8 mouse cellular contexts compared by ENCODE assay signal in genomic region chr13:64153083-64153682, GRCm38 (mm10). TPM values are rescaled to one million over a fixed set of nuclear protein-coding genes. Genes with fewer than 3 reads are reported as not detected.
DNase-seq lines count a peak whose midpoint lies in the region; ATAC-seq and TF ChIP-seq lines count a peak whose summit lies in the region.

Zfp367 (minus strand) TSS chr13:64153202.

- TF ChIP-seq POLR2A in heart, adult 2 months (IDR thresholded peaks at IDR 0.05; ENCODE audit: insufficient read depth, low read depth, low read length): no peak

- peak; percentile 99 for DNase-seq in 3T3-L1 (ENCODE audit: low read depth, low spot score)
- DNase-seq in adrenal gland, postnatal 4 days (ENCODE audit: low spot score in 2 of 2): peak; percentile 90 to 96
- peak; percentile 100 for DNase-seq in embryonic facial prominence, embryonic 14.5 days (ENCODE audit: low spot score)
- peak; percentile 97 to 99 for DNase-seq in heart, adult 2 months
- peak; percentile 98 to 99 for DNase-seq in kidney, adult 8-10 months
- peak; percentile 95 to 98 for DNase-seq in spleen, postnatal 10 days (ENCODE audit: low spot score in 2 of 2)

- peak within 1 kb of the TSS; percentile 90 for H3K27ac ChIP-seq in embryonic facial prominence, embryonic 14.5 days (replicated peaks; ENCODE audit: low read depth, low read length)
- H3K27ac ChIP-seq in heart, adult 2 months: peak within 1 kb of the TSS; percentile 75
- peak within 1 kb of the TSS; percentile 80 for H3K27ac ChIP-seq in limb, embryonic 13.5 days
- H3K27ac ChIP-seq in midbrain, embryonic 16.5 days (ENCODE audit: low read length): peak within 1 kb of the TSS; percentile 48; the same call in 1 of the 2 replicates

- no peaks in the 10 kb centered on the region for H3K79me2 ChIP-seq in heart, adult 2 months (replicated peaks; ENCODE audit: control insufficient read depth, insufficient read depth, low read length)

- WGBS in embryonic facial prominence, embryonic 14.5 days: 0% methylated on average over 22 of the region's 56 CpGs
- under 1% methylated on average over 56 of the region's 56 CpGs for whole genome bisulfite sequencing in heart, adult 2 months
- WGBS in limb, embryonic 13.5 days: under 1% methylated on average over 56 of the region's 56 CpGs
- 0% methylated on average over 46 of the region's 56 CpGs for WGBS in midbrain, embryonic 16.5 days

- no peak for TF ChIP-seq CTCF in heart, adult 2 months (IDR thresholded peaks at IDR 0.05)

- peak within 1 kb of the TSS; percentile 86 for H3K4me2 ChIP-seq in embryonic facial prominence, embryonic 14.5 days (ENCODE audit: low read depth, low read length)
- peak within 1 kb of the TSS; percentile 89 for H3K4me2 ChIP-seq in limb, embryonic 13.5 days (replicated peaks)
- H3K4me2 ChIP-seq in midbrain, embryonic 16.5 days (ENCODE audit: low read length): peak within 1 kb of the TSS; percentile 88

- peak; percentile 96 for ATAC-seq in embryonic facial prominence, embryonic 14.5 days (ENCODE audit: low read depth)
- peak; percentile 96 for ATAC-seq in limb, embryonic 13.5 days (ENCODE audit: low FRiP score, low read depth)
- peak; percentile 99 for ATAC-seq in midbrain, embryonic 16.5 days

- H3K9ac ChIP-seq in embryonic facial prominence, embryonic 14.5 days (ENCODE audit: low read depth, low read length): peak within 1 kb of the TSS; percentile 79
- peak within 1 kb of the TSS; percentile 58 for H3K9ac ChIP-seq in heart, adult 2 months (ENCODE audit: low read depth, low read length)
- peak within 1 kb of the TSS; percentile 83 for H3K9ac ChIP-seq in limb, embryonic 13.5 days
- H3K9ac ChIP-seq in midbrain, embryonic 16.5 days (ENCODE audit: low read depth, low read length): peak within 1 kb of the TSS; percentile 59

- intact Hi-C loops in heart, adult 2 months (cut with DNase I): loop anchor here (1.0 to 10.0 kb wide), 3 partner anchors 8 to 1188 kb away; partner anchors contain the start of genes 2010111I01Rik, Ercc6l2 and Habp4

- H3K9me3 ChIP-seq in embryonic facial prominence, embryonic 14.5 days (ENCODE audit: control insufficient read depth, low read length): no peaks in the 10 kb centered on the region
- no peaks in the 10 kb centered on the region for H3K9me3 ChIP-seq in limb, embryonic 13.5 days
- H3K9me3 ChIP-seq in midbrain, embryonic 16.5 days (replicated peaks; ENCODE audit: control insufficient read depth, low read length, poor library complexity, severe bottlenecking): no peaks in the 10 kb centered on the region

- H3K4me1 ChIP-seq in embryonic facial prominence, embryonic 14.5 days (ENCODE audit: control insufficient read depth, insufficient read depth, low read length): peaks cover 2% of the 10 kb centered on the region; the same call in 1 of the 2 replicates
- no peaks in the 10 kb centered on the region; the same call in 1 of the 2 replicates for H3K4me1 ChIP-seq in heart, adult 2 months (ENCODE audit: control insufficient read depth, insufficient read depth, low read length)
- H3K4me1 ChIP-seq in limb, embryonic 13.5 days: peaks cover 36% of the 10 kb centered on the region
- H3K4me1 ChIP-seq in midbrain, embryonic 16.5 days (ENCODE audit: control insufficient read depth, insufficient read depth, low read length): peaks cover 6% of the 10 kb centered on the region

- no peak for TF ChIP-seq EP300 in heart, adult 2 months (IDR thresholded peaks at IDR 0.05; ENCODE audit: insufficient read depth, low read depth, low read length)

- no peaks in the 10 kb centered on the region for H3K36me3 ChIP-seq in embryonic facial prominence, embryonic 14.5 days (ENCODE audit: control insufficient read depth, insufficient read depth, low read length)
- H3K36me3 ChIP-seq in heart, adult 2 months (ENCODE audit: control insufficient read depth, insufficient read depth, low read length): no peaks in the 10 kb centered on the region; the same call in none of the 2 replicates
- no peaks in the 10 kb centered on the region for H3K36me3 ChIP-seq in limb, embryonic 13.5 days
- H3K36me3 ChIP-seq in midbrain, embryonic 16.5 days (ENCODE audit: control insufficient read depth, insufficient read depth, low read length): no peaks in the 10 kb centered on the region

- H3K4me3 ChIP-seq in embryonic facial prominence, embryonic 14.5 days (ENCODE audit: low read depth, low read length): peak within 1 kb of the TSS; percentile 81
- peak within 1 kb of the TSS; percentile 90 for H3K4me3 ChIP-seq in heart, adult 2 months
- peak within 1 kb of the TSS; percentile 90 for H3K4me3 ChIP-seq in limb, embryonic 13.5 days
- peak within 1 kb of the TSS; percentile 80 for H3K4me3 ChIP-seq in midbrain, embryonic 16.5 days (ENCODE audit: low read depth, low read length)

- H3K27me3 ChIP-seq in embryonic facial prominence, embryonic 14.5 days (replicated peaks; ENCODE audit: control insufficient read depth, insufficient read depth, low read length): no peaks in the 10 kb centered on the region
- no peaks in the 10 kb centered on the region for H3K27me3 ChIP-seq in heart, adult 2 months (ENCODE audit: control insufficient read depth, insufficient read depth, low read length)
- no peaks in the 10 kb centered on the region; the same call in 1 of the 2 replicates for H3K27me3 ChIP-seq in limb, embryonic 13.5 days
- no peaks in the 10 kb centered on the region for H3K27me3 ChIP-seq in midbrain, embryonic 16.5 days (ENCODE audit: control insufficient read depth, insufficient read depth, low read depth, low read length)

RNA-seq across cellular contexts. Expression of gene Zfp367, which starts in this region (rescaled TPM):
- total RNA-seq in adrenal gland, postnatal 4 days (2021): 10 to 100 TPM; 25.2 to 26.6 TPM
- 22.2 and 23.0 TPM in 2 replicates for polyA plus RNA-seq in embryonic facial prominence, embryonic 14.5 days (2014; fragmentation: Nextera tagmentation; extraction: Ambion mirVana)
- 10 to 100 TPM; 20.9 to 23.0 TPM for total RNA-seq in heart, adult 2 months (2021)
- 14.4 and 27.1 TPM in 2 replicates for polyA plus RNA-seq in heart, adult 2 months (2012; rRNA removed)
- polyA plus RNA-seq in limb, embryonic 13.5 days (2015; fragmentation: Nextera tagmentation; extraction: Ambion mirVana): 17.0 and 18.3 TPM in 2 replicates
- polyA plus RNA-seq in midbrain, embryonic 16.5 days (2015; fragmentation: Nextera tagmentation; extraction: Ambion mirVana): 3.8 and 4.6 TPM in 2 replicates

Comparison
In these comparisons a context has a peak if more than half of its experiments do, and no peak if none do; other contexts are left out.
1. Peak in every context shown above with its lines: DNase-seq, ATAC-seq, H3K4me3 ChIP-seq and H3K27ac ChIP-seq.